Mouse (Mus musculus) intestine, embryonic 16.5 days (tissue): ENCODE measurements around the gene Slc9a8. TPM values are rescaled to one million over a fixed set of nuclear protein-coding genes. Genes with fewer than 3 reads are reported as not detected.
A peak's percentile ranks its signal among the peaks of the same experiment; 100 is the strongest.

ENCODE experiments used
- ATAC-seq: fragments of 200-750 bp; cut with Nextera tagmentation; 2 replicates; pipeline ENCODE4 v1.8.0; 2017; ENCODE audit warnings: moderate TSS enrichment, moderate library complexity
- H3K27ac ChIP-seq: fragments of 300-500 bp; sonication (generic); 2 replicates; pipeline ENCODE4 v1.5.1; 2014; ENCODE audit warnings: mild to moderate bottlenecking, low read length
- H3K27me3 ChIP-seq: fragments of 300-500 bp; sonication (generic); replicated peaks from 2 replicates; pipeline ENCODE4 v1.6.1; 2014; ENCODE audit warnings: low read length, control low read depth, mixed read lengths; ENCODE audit not compliant: control insufficient read depth, insufficient read depth
- H3K36me3 ChIP-seq: fragments of 300-500 bp; sonication (generic); 2 replicates; pipeline ENCODE4 v1.6.1; 2014; ENCODE audit warnings: low read length, control low read depth; ENCODE audit not compliant: control insufficient read depth, insufficient read depth
- H3K4me1 ChIP-seq: fragments of 300-500 bp; sonication (generic); 2 replicates; pipeline ENCODE4 v1.6.1; 2014; ENCODE audit warnings: low read length, control low read depth, mixed read lengths; ENCODE audit not compliant: control insufficient read depth, insufficient read depth
- H3K4me2 ChIP-seq: fragments of 300-500 bp; sonication (generic); 2 replicates; pipeline ENCODE4 v1.6.1; 2014; ENCODE audit warnings: low read depth, low read length, control low read depth
- H3K4me3 ChIP-seq: fragments of 300-500 bp; sonication (generic); 2 replicates; pipeline ENCODE4 v1.5.1; 2014; ENCODE audit warnings: mild to moderate bottlenecking, low read length
- H3K9ac ChIP-seq: fragments of 300-500 bp; sonication (generic); 2 replicates; pipeline ENCODE4 v1.6.1; 2014; ENCODE audit warnings: low read depth, low read length
- H3K9me3 ChIP-seq: fragments of 300-500 bp; sonication (generic); 2 replicates; pipeline ENCODE4 v1.6.1; 2016; ENCODE audit warnings: low read length, control low read depth; ENCODE audit not compliant: control insufficient read depth
- WGBS: fragments of 180-500 bp; shearing (Covaris S2); extraction: QIAGEN DNeasy Blood & Tissue Kit; methylation state at CpG from one replicate; pipeline ENCODE4 v1.1.7; 2014; 5-methylcytosine and 5-hydroxymethylcytosine counted together
- polyA plus RNA-seq: library from polyadenylated mRNA; unstranded; fragments of >200 nt; fragmentation: Nextera tagmentation; extraction: Ambion mirVana; gene quantifications from 2 replicates; pipeline ENCODE4 v1.2.1, GENCODE M21; 2015

Gene Slc9a8
- polyA plus RNA-seq, 1 experiment from 2014 or later: 19.0 TPM

DNA sequence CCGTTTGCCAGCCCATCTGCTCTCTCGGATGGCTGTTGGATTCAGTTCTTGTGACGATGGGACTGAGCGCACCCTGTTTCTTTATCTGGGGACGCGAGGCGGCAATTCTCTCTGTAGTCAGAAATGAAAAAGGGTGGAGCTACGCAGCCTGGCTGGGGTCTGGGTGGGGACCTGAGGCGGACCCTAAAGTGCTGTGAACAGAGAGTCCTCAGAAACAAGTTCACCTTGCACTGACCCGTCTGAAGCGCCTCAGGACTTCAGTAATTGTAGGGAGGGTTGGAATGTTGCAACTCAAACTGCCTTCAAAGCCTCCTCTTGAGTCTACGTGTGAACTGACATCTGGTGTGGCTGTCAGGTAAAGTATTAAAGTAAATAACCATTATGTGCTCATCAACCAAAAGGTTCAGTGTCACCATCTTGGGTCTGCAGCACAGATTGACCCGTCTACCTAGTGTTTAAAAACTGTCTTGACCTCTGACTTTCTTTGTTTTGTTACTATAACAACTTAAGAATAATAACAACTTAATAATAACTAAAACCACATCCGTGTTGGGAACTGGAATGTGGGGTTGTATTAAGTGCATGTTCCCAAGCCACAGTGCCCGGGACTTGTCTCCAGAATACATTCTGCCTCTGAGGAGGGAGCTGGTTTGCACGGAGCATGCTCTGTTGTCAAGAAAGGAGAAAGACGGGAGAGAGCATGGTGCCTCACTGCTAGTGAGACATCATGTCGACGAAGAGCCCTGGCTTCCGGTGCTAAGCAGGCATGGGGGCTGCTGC, 16.2 kb upstream of the Slc9a8 start:
- no peak overlapping the region for H3K9ac ChIP-seq
- H3K27me3 ChIP-seq: no peaks in the 10 kb centered on the region
- H3K36me3 ChIP-seq: no peaks in the 10 kb centered on the region
- H3K4me3 ChIP-seq: no peak overlapping the region
- H3K4me2 ChIP-seq: no peak overlapping the region
- no peaks in the 10 kb centered on the region for H3K4me1 ChIP-seq
- H3K27ac ChIP-seq: no peak overlapping the region
- 72% methylated on average over 20 of the region's 20 CpGs for WGBS
- no peaks in the 10 kb centered on the region for H3K9me3 ChIP-seq
- no peak for ATAC-seq

DNA sequence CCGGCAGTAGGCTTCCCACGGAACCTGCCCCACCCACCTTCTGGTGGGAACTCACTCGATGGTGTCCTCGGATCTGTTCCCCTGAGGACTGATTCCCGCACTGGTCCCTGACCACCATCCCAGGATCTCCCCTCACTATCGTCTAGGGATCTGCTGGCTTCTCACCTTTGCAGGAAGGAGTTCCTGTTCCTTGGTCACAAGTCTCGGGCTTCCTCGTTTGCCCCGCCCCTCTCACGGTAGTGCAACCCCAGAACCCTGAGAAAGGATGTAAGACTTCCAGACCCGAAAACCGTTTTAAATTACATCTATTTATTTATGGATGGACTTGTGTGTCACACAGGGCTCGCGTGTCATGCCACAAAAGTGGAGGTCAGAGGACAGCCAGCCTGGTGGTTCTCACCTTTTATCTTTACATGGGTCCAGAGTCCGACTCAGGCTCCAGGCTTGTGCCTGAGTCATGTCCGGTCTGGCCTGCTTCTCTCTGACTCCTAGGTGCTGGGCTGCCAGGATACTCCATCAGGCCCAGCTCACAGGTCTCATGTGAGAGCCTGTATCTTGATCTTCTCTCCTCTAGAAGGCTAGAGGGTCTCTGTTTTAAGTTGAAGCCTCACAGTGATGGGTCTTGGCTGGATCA, 14.1 kb upstream of the Slc9a8 start:
- no peak overlapping the region for H3K9ac ChIP-seq
- H3K4me1 ChIP-seq: no peaks in the 10 kb centered on the region
- no peak overlapping the region for H3K27ac ChIP-seq
- H3K36me3 ChIP-seq: no peaks in the 10 kb centered on the region
- H3K4me3 ChIP-seq: no peak overlapping the region
- H3K27me3 ChIP-seq: no peaks in the 10 kb centered on the region
- H3K4me2 ChIP-seq: no peak overlapping the region
- H3K9me3 ChIP-seq: no peaks in the 10 kb centered on the region
- 94% methylated on average over 16 of the region's 16 CpGs for WGBS
- no peak for ATAC-seq

DNA sequence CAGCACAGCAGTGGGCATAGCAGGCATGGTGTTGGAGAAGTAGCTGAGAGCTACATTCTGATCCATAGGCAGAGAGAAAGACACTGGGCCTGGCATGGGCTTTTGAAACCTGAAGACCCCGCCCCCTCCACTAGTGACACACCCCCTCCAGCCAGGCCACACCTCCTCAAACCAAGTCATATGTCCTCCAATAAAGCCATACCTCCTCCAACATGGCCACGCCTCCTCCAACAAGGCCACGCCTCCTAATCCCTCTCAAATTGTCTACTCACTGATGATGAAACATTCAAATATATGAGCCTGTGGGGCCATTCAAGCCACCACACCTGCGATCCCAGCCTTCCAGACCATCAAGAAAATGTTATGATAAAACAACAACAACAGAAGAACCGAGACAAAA, 7.1 kb upstream of the Slc9a8 start:
- H3K9ac ChIP-seq: no peak overlapping the region
- 90% methylated on average over 5 of the region's 5 CpGs for WGBS
- H3K36me3 ChIP-seq: no peaks in the 10 kb centered on the region
- H3K4me1 ChIP-seq: no peaks in the 10 kb centered on the region
- no peak overlapping the region for H3K27ac ChIP-seq
- no peaks in the 10 kb centered on the region for H3K27me3 ChIP-seq
- no peak overlapping the region for H3K4me2 ChIP-seq
- no peaks in the 10 kb centered on the region for H3K9me3 ChIP-seq
- no peak overlapping the region for H3K4me3 ChIP-seq
- ATAC-seq: no peak

DNA sequence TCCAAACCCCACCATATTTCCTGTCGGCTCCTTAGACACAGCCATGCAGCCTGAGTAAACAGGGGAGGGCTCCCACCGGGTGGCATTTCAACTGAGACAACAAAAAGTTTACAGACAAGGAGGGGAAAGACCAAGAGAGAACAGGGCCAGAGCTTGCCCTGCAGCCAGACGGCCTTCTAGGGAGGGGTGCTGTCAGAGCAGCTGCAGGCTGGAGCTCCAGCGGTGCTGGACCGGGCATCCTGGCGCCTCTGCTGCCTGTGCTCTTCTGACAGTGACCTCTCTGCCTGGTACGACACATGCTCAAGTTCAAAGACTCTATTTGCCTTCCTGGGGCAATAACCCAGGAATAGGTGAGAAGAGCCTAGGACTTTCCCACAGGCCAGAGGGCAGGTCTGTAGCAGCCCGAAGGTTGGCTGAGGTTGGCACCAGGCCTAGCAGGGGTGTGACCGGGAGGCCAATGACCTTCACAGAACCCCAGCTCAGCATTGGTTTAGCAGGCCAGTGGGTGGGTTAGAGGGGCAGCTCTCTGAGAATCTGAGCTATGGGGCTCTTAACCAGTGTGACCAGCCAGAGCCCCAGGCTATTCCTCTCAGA, 5.4 kb upstream of the Slc9a8 start:
- 53% methylated on average over 9 of the region's 9 CpGs for WGBS
- peak; percentile 81 for ATAC-seq
- Histone ChIP-seq H3K4me1 (peaks cover 7% of the 10 kb centered on the region), H3K27me3 (no peaks in the 10 kb centered on the region), H3K4me2 (no peak overlapping the region), H3K27ac (no peak overlapping the region), H3K36me3 (no peaks in the 10 kb centered on the region), H3K9me3 (no peaks in the 10 kb centered on the region), H3K4me3 (no peak overlapping the region), H3K9ac (no peak overlapping the region)

DNA sequence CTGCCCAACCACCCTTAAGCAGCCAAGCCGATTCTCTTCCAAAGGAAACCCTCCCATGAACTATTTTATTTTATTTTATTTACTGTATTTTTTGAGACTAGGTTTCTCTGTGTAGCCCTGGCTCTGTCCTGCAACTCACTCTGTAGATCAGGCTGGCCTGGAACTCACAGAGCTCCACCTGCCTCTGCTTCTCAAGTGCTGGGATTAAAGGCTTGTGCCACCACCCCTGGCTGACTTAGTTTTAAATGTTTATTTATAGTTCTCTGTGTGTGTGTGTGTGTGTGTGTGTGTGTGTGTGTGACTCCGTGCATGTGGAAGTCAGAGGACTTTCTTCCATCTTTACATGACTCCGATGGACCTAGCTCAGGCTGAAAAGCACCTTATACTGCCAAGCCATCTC, 4.5 kb upstream of the Slc9a8 start:
- no peaks in the 10 kb centered on the region for H3K27me3 ChIP-seq
- H3K4me3 ChIP-seq: no peak overlapping the region
- H3K36me3 ChIP-seq: no peaks in the 10 kb centered on the region
- no peaks in the 10 kb centered on the region for H3K9me3 ChIP-seq
- H3K4me1 ChIP-seq: peaks cover 7% of the 10 kb centered on the region
- no peak for ATAC-seq
- H3K9ac ChIP-seq: no peak overlapping the region
- H3K4me2 ChIP-seq: no peak overlapping the region
- no peak overlapping the region for H3K27ac ChIP-seq
- WGBS: 71% methylated on average over 3 of the region's 3 CpGs

DNA sequence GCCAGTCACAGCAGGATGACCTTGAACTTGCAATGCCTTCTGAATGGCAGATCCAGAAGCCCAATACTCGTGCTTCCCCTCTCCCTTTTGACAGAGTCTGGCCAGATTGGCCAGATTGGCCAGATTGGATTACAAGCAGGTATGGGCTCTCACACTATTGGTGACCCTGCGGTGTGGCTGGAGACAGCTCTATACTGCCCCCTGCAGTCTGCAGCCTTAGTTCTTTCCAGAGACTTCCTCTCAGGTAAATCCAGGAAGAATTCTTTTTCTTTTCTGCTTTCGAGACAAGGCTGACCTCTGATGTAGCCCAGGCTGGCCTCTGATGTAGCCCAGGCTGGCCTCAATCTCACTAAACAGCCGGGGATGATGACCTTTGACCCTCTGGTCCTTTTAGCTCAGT, 3.8 kb upstream of the Slc9a8 start:
- no peak overlapping the region for H3K9ac ChIP-seq
- H3K9me3 ChIP-seq: no peaks in the 10 kb centered on the region
- H3K4me1 ChIP-seq: peaks cover 12% of the 10 kb centered on the region
- H3K27ac ChIP-seq: no peak overlapping the region
- H3K4me2 ChIP-seq: no peak overlapping the region
- 48% methylated on average over 4 of the region's 4 CpGs for WGBS
- no peaks in the 10 kb centered on the region for H3K27me3 ChIP-seq
- H3K4me3 ChIP-seq: no peak overlapping the region
- H3K36me3 ChIP-seq: no peaks in the 10 kb centered on the region
- ATAC-seq: no peak

DNA sequence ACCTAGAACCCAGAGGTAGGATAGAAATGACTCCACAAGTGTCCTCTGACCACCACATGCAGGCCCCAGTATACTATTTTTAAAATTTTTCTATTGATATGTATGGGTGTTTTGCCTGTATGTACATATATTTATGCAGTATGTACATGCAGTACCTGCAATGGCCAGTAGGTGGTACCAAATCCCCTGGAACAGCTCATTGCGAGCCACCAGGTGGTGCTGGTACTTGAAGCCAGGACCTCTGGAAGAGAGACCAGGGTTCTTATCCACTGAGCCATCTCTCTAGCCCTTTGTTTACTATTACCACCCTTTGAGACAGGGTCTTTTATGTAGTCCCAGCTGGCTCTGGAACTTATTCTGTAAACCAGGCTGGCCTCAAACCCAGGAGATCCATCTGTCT, 2.3 kb upstream of the Slc9a8 start:
- no peaks in the 10 kb centered on the region for H3K9me3 ChIP-seq
- H3K27ac ChIP-seq: no peak overlapping the region
- 0 out of 2 replicates have a peak, but pooled peaks cover 3% of the 10 kb centered on the region for H3K36me3 ChIP-seq
- H3K9ac ChIP-seq: no peak overlapping the region
- H3K27me3 ChIP-seq: no peaks in the 10 kb centered on the region
- H3K4me2 ChIP-seq: no peak overlapping the region
- peaks cover 12% of the 10 kb centered on the region for H3K4me1 ChIP-seq
- WGBS: 50% methylated on average over 1 of the region's 1 CpGs
- no peak for ATAC-seq
- no peak overlapping the region for H3K4me3 ChIP-seq

DNA sequence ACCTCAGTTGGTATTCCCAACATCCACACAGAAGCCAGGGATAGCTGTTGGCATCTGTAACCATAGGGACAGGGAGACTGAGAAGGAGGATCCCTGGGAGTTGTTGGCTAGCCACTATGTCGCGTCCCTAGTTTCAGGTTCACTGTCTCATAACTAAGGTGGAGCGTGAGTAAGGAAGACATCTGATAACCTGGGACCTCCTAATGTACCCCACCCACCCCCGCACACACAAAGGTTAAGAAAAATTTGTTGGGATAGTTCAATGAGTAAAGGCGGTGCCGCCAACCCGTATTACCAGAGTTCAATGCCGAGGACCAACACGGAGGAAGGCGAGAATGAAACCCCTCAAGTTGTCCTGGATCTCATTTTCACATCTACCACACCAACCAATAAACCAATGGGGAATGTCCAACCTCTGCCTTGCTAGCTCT, 686 bp upstream of the Slc9a8 start:
- Histone ChIP-seq H3K9ac (peak overlapping the region; percentile 99), H3K27me3 (no peaks in the 10 kb centered on the region), H3K27ac (peak overlapping the region; percentile 98), H3K36me3 (0 out of 2 replicates have a peak, but pooled peaks cover 4% of the 10 kb centered on the region), H3K4me3 (peak overlapping the region; percentile 80), H3K4me2 (peak overlapping the region; percentile 67), H3K9me3 (no peaks in the 10 kb centered on the region), H3K4me1 (peaks cover 12% of the 10 kb centered on the region)
- WGBS: 13% methylated on average over 10 of the region's 10 CpGs
- no peak for ATAC-seq

DNA sequence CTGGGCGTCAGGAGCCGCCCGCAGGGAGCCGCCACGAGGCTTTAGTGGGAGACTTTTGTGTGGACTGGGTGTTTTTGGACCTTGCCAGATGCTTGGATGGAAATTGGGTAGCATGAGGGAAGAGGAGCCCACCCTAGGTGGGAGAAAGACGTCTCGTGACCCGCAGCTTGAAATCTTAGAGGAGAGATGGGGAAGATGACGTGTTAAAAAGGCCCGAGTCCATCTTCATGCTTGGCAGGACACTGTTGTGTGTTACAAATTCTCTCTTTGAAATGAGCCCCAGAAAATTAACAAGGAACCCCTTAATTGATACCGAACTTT, 598 bp downstream of the Slc9a8 start:
- peak overlapping the region; percentile 99 for H3K9ac ChIP-seq
- 0 out of 2 replicates have a peak, but pooled peaks cover 4% of the 10 kb centered on the region for H3K36me3 ChIP-seq
- no peak for ATAC-seq
- H3K27ac ChIP-seq: peak overlapping the region; percentile 98
- H3K4me3 ChIP-seq: peak overlapping the region; percentile 80
- H3K4me2 ChIP-seq: peak overlapping the region; percentile 79
- 6% methylated on average over 11 of the region's 11 CpGs for WGBS
- H3K4me1 ChIP-seq: peaks cover 12% of the 10 kb centered on the region
- no peaks in the 10 kb centered on the region for H3K27me3 ChIP-seq
- no peaks in the 10 kb centered on the region for H3K9me3 ChIP-seq
